Mouse (Mus musculus): Measurements from ENCODE around the gene Hnrnpl. TPM values are rescaled to one million over a fixed set of nuclear protein-coding genes. Genes with fewer than 3 reads are reported as not detected.

The Hnrnpl gene
- polyA plus RNA-seq, 1 experiment, result 444 TPM

DNA sequence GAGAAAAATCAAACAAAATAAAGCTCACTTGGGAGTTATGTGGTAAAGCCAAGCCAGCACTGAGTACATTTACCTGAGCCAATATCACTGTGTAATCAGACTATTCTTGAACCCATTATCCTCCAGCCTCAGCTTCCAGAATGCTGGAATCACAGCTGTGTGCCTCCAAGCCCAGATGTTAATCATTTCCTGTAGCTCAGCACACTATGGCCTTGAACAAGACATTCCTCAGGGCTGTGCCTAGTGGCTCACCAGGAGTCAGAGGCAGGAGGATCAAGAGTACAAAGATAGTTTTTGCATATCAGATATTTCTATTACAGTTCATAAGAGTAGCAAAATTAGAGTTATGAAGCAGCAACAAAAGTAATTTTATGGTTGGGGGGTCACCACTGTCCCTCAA lies 16.6 kb upstream of the Hnrnpl start:
- DNase-seq (ENCODE audit: low read depth), result no peak
- TF ChIP-seq CTCF (IDR thresholded peaks at IDR 0.05; ENCODE audit: borderline replicate concordance, extremely low read depth, insufficient read depth, insufficient read length) (no peak), POLR2A (IDR thresholded peaks at IDR 0.05; ENCODE audit: borderline replicate concordance, extremely low read depth, insufficient read depth, insufficient read length, poor library complexity, severe bottlenecking) (no peak)

DNA sequence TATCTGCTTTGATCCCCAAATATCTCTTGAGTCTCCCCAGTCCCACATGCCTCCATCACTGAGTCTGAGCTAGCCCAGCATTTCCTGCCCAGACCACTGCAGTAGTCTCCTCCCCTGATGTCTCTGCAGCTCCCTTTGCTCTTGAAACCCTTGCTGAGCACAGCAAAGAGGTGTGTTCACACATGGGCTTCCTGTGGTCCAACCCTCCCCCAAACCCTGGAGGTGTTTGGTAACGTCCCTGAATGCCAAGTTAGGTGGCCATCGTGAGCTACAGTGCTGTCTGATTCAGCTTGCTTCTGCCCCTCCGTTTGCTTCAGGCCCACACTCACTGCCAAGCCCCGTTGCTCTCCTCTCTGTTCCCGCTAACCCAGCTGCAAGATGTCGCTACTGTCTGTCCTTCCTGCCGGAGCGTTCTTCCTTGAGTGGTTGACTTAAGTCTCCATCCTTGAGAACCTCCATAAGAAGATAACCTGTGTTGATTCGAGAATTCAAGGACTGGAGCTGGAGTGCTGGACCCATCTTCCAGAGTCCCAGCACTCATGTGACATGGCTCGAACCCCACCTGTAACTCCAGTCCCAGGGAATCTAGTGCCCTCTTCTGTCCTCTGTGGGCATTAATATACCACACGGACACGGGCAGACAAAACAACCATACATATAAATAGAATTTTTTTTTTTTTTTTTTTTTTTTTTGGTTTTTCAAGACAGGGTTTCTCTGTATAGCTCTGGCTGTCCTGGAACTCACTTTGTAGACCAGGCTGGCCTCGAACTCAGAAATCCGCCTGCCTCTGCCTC lies 15.8 kb upstream of the Hnrnpl start:
- TF ChIP-seq CTCF (IDR thresholded peaks at IDR 0.05; ENCODE audit: borderline replicate concordance, extremely low read depth, insufficient read depth, insufficient read length), result no peak
- TF ChIP-seq POLR2A (IDR thresholded peaks at IDR 0.05; ENCODE audit: borderline replicate concordance, extremely low read depth, insufficient read depth, insufficient read length, poor library complexity, severe bottlenecking), result no peak
- DNase-seq (ENCODE audit: low read depth), result no peak

DNA sequence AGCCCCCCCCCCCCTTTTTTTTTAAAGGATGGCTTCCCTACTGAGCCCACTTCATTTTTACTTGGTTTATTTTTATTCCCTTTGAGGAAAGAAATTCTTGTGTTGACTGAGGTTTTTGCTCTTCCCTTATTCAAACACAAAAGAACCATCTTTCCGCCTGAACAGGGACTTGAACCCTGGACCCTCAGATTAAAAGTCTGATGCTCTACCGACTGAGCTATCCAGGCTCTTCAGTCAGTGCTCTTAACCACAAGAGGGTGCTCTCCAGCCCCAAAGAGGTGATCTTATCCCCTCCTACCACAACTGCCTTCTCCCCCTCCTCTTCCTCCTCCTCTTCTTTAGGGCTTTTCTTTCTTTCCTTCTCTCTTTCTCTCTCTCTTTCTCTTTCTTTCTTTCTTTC lies 14.5 kb upstream of the Hnrnpl start:
- DNase-seq (ENCODE audit: low read depth), result no peak
- peak; percentile 19; the same call in 1 of the 2 replicates for TF ChIP-seq CTCF (IDR thresholded peaks at IDR 0.05; ENCODE audit: borderline replicate concordance, extremely low read depth, insufficient read depth, insufficient read length)
- no peak for TF ChIP-seq POLR2A (IDR thresholded peaks at IDR 0.05; ENCODE audit: borderline replicate concordance, extremely low read depth, insufficient read depth, insufficient read length, poor library complexity, severe bottlenecking)

DNA sequence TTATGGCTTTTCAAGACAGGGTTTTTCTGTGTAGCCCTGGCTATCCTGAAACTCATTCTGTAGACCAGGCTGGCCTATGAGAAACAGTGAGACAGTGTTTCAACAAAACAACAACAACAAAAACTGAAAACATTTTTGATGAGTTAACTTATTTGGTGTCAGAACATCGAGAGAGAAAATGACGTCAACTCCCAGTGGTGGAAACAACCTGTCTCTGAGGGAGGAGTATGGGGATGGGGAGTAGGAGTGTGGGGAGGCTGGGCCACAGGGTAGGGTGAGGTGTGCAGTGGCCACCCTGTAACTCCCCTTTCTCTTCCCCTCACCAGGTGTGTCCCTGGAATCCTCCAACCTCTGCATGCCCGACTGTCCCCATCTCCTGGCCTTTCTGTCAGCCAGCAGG lies 13.8 kb upstream of the Hnrnpl start:
- TF ChIP-seq POLR2A (IDR thresholded peaks at IDR 0.05; ENCODE audit: borderline replicate concordance, extremely low read depth, insufficient read depth, insufficient read length, poor library complexity, severe bottlenecking) (no peak), CTCF (IDR thresholded peaks at IDR 0.05; ENCODE audit: borderline replicate concordance, extremely low read depth, insufficient read depth, insufficient read length) (no peak)
- no peak for DNase-seq (ENCODE audit: low read depth)

DNA sequence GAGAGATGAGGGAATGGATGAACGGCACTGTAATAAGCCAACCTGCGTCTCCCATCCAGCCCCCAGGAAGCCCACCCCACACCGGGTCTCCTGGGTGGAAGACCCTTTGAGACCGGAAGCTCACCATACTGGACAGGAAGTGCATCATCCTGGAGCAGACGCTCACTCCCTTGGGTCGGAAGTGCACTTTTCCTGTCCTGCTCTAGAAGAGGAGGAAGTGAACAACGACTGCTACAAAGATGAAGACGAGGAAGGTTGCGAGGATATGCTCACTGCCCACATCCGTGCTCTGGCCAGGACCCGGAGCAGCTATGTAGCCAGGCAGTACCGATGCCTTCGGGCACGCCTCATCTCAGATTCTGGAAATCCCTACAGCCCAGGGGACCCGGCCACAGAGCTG lies 12.5 kb upstream of the Hnrnpl start:
- TF ChIP-seq POLR2A (IDR thresholded peaks at IDR 0.05; ENCODE audit: borderline replicate concordance, extremely low read depth, insufficient read depth, insufficient read length, poor library complexity, severe bottlenecking) (no peak), CTCF (IDR thresholded peaks at IDR 0.05; ENCODE audit: borderline replicate concordance, extremely low read depth, insufficient read depth, insufficient read length) (no peak)
- DNase-seq (ENCODE audit: low read depth), result no peak

DNA sequence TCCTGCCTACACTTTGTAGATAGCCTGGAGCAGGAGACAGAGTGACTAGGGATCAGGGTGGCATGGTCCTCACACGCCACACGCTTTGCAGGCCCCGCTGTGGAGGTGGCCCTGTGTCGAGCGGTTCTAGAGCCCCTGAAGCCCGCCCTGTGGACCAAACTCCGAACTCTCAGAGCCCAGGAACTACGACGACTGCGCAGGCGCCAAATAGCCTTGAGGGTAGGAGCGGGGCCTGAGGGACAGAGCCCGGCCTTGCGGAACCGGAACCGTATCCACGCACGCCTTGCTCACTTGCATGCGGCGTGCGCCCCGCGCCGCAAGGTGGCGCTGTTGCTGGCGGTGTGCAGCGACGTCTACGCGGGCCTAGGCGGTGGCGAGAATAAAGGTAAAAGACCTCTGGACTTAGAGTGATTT lies 11.8 kb upstream of the Hnrnpl start:
- no peak for TF ChIP-seq POLR2A (IDR thresholded peaks at IDR 0.05; ENCODE audit: borderline replicate concordance, extremely low read depth, insufficient read depth, insufficient read length, poor library complexity, severe bottlenecking)
- TF ChIP-seq CTCF (IDR thresholded peaks at IDR 0.05; ENCODE audit: borderline replicate concordance, extremely low read depth, insufficient read depth, insufficient read length), result peak; percentile 92

DNA sequence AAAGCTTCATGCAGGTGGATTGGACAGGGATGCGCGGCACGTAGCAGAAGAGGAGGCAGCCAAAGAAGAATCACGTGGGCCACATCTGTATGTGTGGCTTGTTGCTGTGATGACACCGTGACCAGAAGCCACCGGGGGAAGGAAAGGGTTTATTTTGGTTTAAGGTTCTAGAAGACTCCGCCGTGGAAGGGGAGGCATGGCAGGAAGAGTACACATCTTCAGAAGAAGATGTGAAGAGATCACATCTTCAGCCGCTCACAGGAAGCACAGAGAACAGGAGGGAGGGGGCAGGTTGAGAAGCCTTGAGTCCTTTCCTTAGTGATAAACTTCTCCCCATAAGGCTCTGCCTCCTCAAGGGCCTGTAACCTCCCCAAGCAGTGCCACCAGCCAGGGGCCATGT lies 8.3 kb upstream of the Hnrnpl start:
- TF ChIP-seq POLR2A (IDR thresholded peaks at IDR 0.05; ENCODE audit: borderline replicate concordance, extremely low read depth, insufficient read depth, insufficient read length, poor library complexity, severe bottlenecking) (no peak), CTCF (IDR thresholded peaks at IDR 0.05; ENCODE audit: borderline replicate concordance, extremely low read depth, insufficient read depth, insufficient read length) (no peak)
- DNase-seq (ENCODE audit: low read depth), result no peak

More for the DNA sequence above, 11.8 kb upstream of the Hnrnpl start:
- peak; percentile 69 for DNase-seq (ENCODE audit: low read depth)

DNA sequence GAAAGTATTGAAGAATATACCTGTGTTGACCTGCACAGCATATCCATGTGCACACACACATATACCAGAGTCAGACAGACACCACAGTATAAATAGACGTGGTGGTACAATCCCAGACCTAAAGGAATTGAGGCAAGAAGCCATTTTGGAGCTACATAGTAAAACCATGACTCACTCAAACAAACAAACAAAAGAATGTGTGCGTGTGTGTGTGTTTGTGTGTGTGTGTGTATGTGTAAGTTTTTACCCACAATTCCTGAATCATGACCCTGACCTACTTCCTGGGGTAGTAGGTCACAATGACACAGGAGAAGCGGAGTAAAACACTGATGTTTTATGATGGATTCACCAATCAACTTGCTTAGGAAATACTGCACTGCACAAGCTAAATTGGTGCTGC lies 6.9 kb upstream of the Hnrnpl start:
- TF ChIP-seq POLR2A (IDR thresholded peaks at IDR 0.05; ENCODE audit: borderline replicate concordance, extremely low read depth, insufficient read depth, insufficient read length, poor library complexity, severe bottlenecking) (no peak), CTCF (IDR thresholded peaks at IDR 0.05; ENCODE audit: borderline replicate concordance, extremely low read depth, insufficient read depth, insufficient read length) (no peak)
- DNase-seq (ENCODE audit: low read depth), result no peak

DNA sequence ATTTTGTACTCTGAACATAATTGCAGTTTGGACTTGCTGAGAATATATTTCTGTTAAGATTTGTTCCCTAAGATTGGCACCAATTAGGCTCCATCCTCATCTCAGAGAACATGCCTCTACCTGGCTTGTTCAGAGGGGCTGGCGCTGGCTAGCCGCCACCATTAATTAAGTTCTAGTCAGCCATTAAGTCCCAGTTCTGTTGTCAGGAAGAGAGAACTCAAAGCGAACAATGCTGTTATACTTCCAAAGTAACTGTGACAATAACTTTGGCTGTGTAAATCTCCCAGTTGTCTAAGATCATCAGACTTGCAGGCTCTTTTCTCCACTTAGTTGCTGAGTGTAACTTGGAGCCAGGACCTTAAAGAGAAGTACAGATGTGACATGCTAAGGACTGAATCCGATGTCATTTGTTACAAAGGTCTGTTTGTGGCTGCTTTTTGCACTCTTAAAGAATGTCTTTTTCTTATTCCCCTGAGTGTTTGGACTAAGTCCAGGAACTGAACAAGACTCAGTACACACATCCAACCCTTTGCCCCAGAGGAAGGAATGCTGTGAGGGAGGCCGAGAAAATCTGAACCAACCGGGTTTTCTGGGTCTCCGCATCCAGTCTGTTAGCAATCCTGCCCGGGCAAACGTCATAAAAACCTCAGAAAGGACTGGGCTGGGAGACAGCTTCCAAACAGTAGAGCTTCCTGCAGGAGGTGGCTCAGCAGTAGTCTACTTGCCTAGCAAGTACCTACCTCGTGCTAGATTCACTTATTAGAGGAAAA lies 6.3 kb upstream of the Hnrnpl start:
- no peak for TF ChIP-seq CTCF (IDR thresholded peaks at IDR 0.05; ENCODE audit: borderline replicate concordance, extremely low read depth, insufficient read depth, insufficient read length)
- no peak for TF ChIP-seq POLR2A (IDR thresholded peaks at IDR 0.05; ENCODE audit: borderline replicate concordance, extremely low read depth, insufficient read depth, insufficient read length, poor library complexity, severe bottlenecking)
- peak; percentile 80 for DNase-seq (ENCODE audit: low read depth)

DNA sequence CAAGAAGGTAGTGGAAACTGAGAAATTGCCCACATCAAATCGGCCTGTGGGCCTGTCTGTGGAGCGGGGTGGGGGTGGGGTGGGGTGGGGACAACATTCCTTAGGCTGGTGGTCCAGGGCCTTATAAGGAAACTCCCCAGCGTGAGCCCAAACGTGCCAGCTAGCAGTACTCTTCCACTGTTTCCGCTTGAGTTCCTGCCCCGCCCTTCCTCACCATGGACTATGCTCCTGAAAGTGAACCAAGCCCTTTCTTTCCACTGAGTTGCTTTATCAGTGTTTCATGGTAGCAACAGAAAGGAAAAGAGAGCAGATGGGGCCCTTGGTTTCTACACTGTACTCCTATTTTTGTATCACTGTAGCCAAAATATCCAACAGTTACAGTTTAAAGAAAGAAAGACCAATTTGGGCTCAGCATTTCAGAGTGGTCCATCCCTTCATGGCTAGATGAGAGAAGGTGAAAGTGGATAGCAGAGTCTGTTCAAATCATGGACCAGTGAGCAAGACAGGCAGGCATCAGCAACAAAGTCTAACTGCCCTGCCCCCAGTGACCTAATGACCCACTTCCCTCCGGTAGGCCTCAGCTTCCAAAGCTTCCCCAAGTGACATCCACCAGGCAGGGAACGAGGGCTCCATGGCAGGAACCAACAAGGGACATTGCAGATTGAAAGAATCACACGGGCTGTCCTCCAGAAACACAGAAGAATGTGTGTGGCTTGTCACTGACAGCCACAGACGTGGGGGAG lies 5.3 kb upstream of the Hnrnpl start:
- no peak for TF ChIP-seq POLR2A (IDR thresholded peaks at IDR 0.05; ENCODE audit: borderline replicate concordance, extremely low read depth, insufficient read depth, insufficient read length, poor library complexity, severe bottlenecking)
- TF ChIP-seq CTCF (IDR thresholded peaks at IDR 0.05; ENCODE audit: borderline replicate concordance, extremely low read depth, insufficient read depth, insufficient read length), result no peak

DNA sequence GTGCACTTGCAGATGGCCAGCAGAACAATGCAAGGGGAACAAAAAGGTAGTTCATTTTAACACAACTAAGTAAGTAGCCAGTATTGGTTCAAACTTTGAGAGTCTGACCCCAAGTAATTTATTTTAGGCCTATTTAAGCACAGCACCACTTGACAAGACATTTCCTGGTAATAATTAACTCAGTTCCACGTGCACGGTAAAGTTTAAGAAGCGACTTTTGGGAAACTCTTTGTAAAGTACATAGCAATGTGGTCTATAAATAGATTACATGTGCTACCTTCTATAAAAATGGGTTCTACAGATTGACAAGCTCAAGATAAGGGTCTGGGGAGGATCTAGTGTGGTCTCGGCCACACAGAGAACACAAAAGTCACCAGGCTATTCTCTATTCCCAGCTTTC lies 4.6 kb upstream of the Hnrnpl start:
- TF ChIP-seq CTCF (IDR thresholded peaks at IDR 0.05; ENCODE audit: borderline replicate concordance, extremely low read depth, insufficient read depth, insufficient read length) (no peak), POLR2A (IDR thresholded peaks at IDR 0.05; ENCODE audit: borderline replicate concordance, extremely low read depth, insufficient read depth, insufficient read length, poor library complexity, severe bottlenecking) (no peak)
- no peak for DNase-seq (ENCODE audit: low read depth)

More for the DNA sequence above, 5.3 kb upstream of the Hnrnpl start:
- peak; percentile 51 for DNase-seq (ENCODE audit: low read depth)
